Mouse (Mus musculus) hindbrain, postnatal 0 days (tissue): ENCODE results near the gene Pip4k2c. TPM values are rescaled to one million over a fixed set of nuclear protein-coding genes. Genes with fewer than 3 reads are reported as not detected.

Source experiments
- ATAC-seq: fragments of 200-750 bp; cut with Nextera tagmentation; 2 replicates; pipeline ENCODE4 v1.8.0; 2017; ENCODE audit warnings: mild to moderate bottlenecking, moderate TSS enrichment, moderate library complexity
- DNase-seq: peaks from one replicate; pipeline ENCODE4 v3.0.0-alpha.2; 2015; ENCODE audit warnings: low spot score
- H3K27ac ChIP-seq: fragments of 300-500 bp; sonication (generic); 2 replicates; pipeline ENCODE4 v1.5.1; 2014; ENCODE audit warnings: mild to moderate bottlenecking
- H3K27me3 ChIP-seq: fragments of 300-500 bp; sonication (generic); 2 replicates; pipeline ENCODE4 v1.6.1; 2014; ENCODE audit warnings: low read length, mixed read lengths; ENCODE audit not compliant: insufficient read depth
- H3K36me3 ChIP-seq: fragments of 300-500 bp; sonication (generic); 2 replicates; pipeline ENCODE4 v1.6.1; 2014; ENCODE audit warnings: low read length, mixed read lengths; ENCODE audit not compliant: insufficient read depth
- H3K4me1 ChIP-seq: fragments of 300-500 bp; sonication (generic); 2 replicates; pipeline ENCODE4 v1.6.1; 2014; ENCODE audit warnings: antibody characterized with exemption, low read length, mixed read lengths; ENCODE audit not compliant: insufficient read depth
- H3K4me2 ChIP-seq: fragments of 300-500 bp; sonication (generic); 2 replicates; pipeline ENCODE4 v1.6.1; 2014; ENCODE audit warnings: low read depth, mild to moderate bottlenecking, low read length, moderate library complexity, mixed read lengths
- H3K4me3 ChIP-seq: fragments of 300-500 bp; sonication (generic); 2 replicates; pipeline ENCODE4 v1.5.1; 2014; ENCODE audit warnings: low read length
- H3K9ac ChIP-seq: fragments of 300-500 bp; sonication (generic); replicated peaks from 2 replicates; pipeline ENCODE4 v1.6.1; 2014; ENCODE audit warnings: mild to moderate bottlenecking, low read length, moderate library complexity, mixed read lengths
- H3K9me3 ChIP-seq: fragments of 300-500 bp; sonication (generic); 2 replicates; pipeline ENCODE4 v1.6.1; 2016; ENCODE audit warnings: low read length, mixed read lengths
- CTCF ChIP-seq: IDR thresholded peaks from 2 replicates; pipeline ENCODE4 v1.5.1; 2016; ENCODE audit warnings: antibody characterized with exemption, control low read depth, low read depth
- WGBS: fragments of 180-500 bp; shearing (Covaris S2); extraction: QIAGEN DNeasy Blood & Tissue Kit; methylation state at CpG from one replicate; pipeline ENCODE4 v1.1.7; 2014; 5-methylcytosine and 5-hydroxymethylcytosine counted together
- polyA plus RNA-seq: library from polyadenylated mRNA; unstranded; fragments of >200 nt; fragmentation: Nextera tagmentation; extraction: Ambion mirVana; gene quantifications from 2 replicates; pipeline ENCODE4 v1.2.1, GENCODE M21; 2015
- total RNA-seq: library from RNA; depleted of rRNA; stranded (reverse); fragments of >200 nt; gene quantifications from 2 replicates; pipeline ENCODE4 v1.2.3, GENCODE M21; 2014; rRNA removed

Gene Pip4k2c
- total RNA-seq (18.3 and 22.8 TPM in 2 replicates), polyA plus RNA-seq (19.9 and 20.2 TPM in 2 replicates)

- no peaks in the 10 kb centered on the region for H3K9me3 ChIP-seq
- peak within 1 kb of the TSS; percentile 84 for H3K4me3 ChIP-seq
- TF ChIP-seq CTCF, result no peak
- no peaks in the 10 kb centered on the region; the same call in 1 of the 2 replicates for H3K4me1 ChIP-seq
- DNase-seq (peak; percentile 89), ATAC-seq (peak; percentile 95)
- H3K4me2 ChIP-seq, result peak within 1 kb of the TSS; percentile 83
- peak within 1 kb of the TSS; percentile 52 for H3K27ac ChIP-seq
- WGBS, result under 1% methylated on average over 47 of the region's 47 CpGs
- H3K9ac ChIP-seq, result peak within 1 kb of the TSS; percentile 87
- H3K36me3 ChIP-seq, result peaks cover 13% of the 10 kb centered on the region
- H3K27me3 ChIP-seq, result no peaks in the 10 kb centered on the region
Measured at GRCm38 (mm10) chr10:127211414-127211854, at the start of gene Pip4k2c. Gene Pip4k2c (minus strand): TSS chr10:127211585.

- H3K4me1 ChIP-seq, result peaks cover 9% of the 10 kb centered on the region; the same call in 1 of the 2 replicates
- no peak for TF ChIP-seq CTCF
- ATAC-seq (no peak), DNase-seq (no peak)
- no peak overlapping the region for H3K4me3 ChIP-seq
- no peaks in the 10 kb centered on the region for H3K9me3 ChIP-seq
- 0 out of 2 replicates have a peak, but pooled peaks cover 7% of the 10 kb centered on the region for H3K36me3 ChIP-seq
- H3K27me3 ChIP-seq, result no peaks in the 10 kb centered on the region
- H3K9ac ChIP-seq, result no peak overlapping the region
- no peak overlapping the region for H3K27ac ChIP-seq
- peak overlapping the region; percentile 73 for H3K4me2 ChIP-seq
- WGBS, result 72% methylated on average over 8 of the region's 8 CpGs
Measured at GRCm38 (mm10) chr10:127258489-127258888, 47.1 kb upstream of the Pip4k2c start.

DNA sequence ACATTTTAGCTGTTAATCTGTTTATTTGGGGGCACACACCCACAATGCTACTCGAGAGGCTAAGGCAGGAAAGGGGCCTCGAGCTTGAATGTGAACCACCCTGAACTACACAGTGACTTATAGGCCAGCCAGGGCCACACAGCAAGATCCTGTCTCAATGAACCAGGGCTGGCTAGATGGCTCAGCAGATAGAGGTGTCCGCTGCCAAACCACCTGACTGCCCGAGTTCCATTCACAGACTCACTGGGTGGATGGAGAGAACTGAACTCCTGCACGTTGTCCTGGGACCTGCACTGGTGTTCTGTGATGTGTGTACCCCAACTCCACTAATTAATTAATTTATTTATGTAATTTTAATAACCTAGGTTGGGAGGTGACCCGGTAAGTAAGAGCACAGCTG is 46.4 kb upstream of the Pip4k2c start:
- no peak overlapping the region for H3K9ac ChIP-seq
- 0 out of 2 replicates have a peak, but pooled peaks cover 7% of the 10 kb centered on the region for H3K36me3 ChIP-seq
- H3K4me1 ChIP-seq, result peaks cover 9% of the 10 kb centered on the region; the same call in 1 of the 2 replicates
- DNase-seq, result no peak
- H3K27ac ChIP-seq, result no peak overlapping the region
- no peak overlapping the region for H3K4me2 ChIP-seq
- no peaks in the 10 kb centered on the region for H3K27me3 ChIP-seq
- WGBS, result 82% methylated on average over 6 of the region's 6 CpGs
- no peak for ATAC-seq
- no peak overlapping the region for H3K4me3 ChIP-seq
- no peaks in the 10 kb centered on the region for H3K9me3 ChIP-seq
- TF ChIP-seq CTCF, result no peak

- Histone ChIP-seq H3K27ac (no peak overlapping the region), H3K36me3 (0 out of 2 replicates have a peak, but pooled peaks cover 7% of the 10 kb centered on the region), H3K4me2 (peak overlapping the region; percentile 33), H3K9me3 (no peaks in the 10 kb centered on the region), H3K9ac (no peak overlapping the region), H3K4me1 (peaks cover 5% of the 10 kb centered on the region; the same call in 1 of the 2 replicates), H3K27me3 (no peaks in the 10 kb centered on the region), H3K4me3 (no peak overlapping the region)
- WGBS, result 25% methylated on average over 14 of the region's 14 CpGs
- ATAC-seq, result peak; percentile 81
- DNase-seq, result peak; percentile 80
- peak; percentile 44 for TF ChIP-seq CTCF
Measured at GRCm38 (mm10) chr10:127255625-127256345, 44.4 kb upstream of the Pip4k2c start.

DNA sequence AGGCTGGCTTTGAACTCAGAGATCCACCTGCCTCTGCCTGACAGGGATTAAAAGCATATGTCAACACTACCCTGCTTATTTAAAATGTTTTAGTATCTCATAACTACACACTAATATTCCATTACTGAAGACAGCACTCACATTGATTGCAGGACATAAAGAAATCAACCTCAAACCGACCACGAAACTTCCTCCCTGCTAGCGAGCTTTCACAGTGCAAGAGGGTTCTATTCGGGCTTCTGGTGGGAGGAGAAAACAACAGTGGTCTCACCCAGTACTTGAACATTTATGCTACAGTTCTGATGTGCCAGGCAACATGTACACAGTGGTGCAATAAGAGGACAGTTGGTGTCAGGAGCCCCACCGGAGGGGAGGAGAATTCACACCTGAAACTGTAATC is 39.4 kb upstream of the Pip4k2c start:
- TF ChIP-seq CTCF, result no peak
- Histone ChIP-seq H3K36me3 (peaks cover 20% of the 10 kb centered on the region), H3K9me3 (no peaks in the 10 kb centered on the region), H3K9ac (no peak overlapping the region), H3K4me2 (no peak overlapping the region), H3K4me3 (no peak overlapping the region), H3K27me3 (no peaks in the 10 kb centered on the region), H3K27ac (no peak overlapping the region), H3K4me1 (no peaks in the 10 kb centered on the region)
- no peak for ATAC-seq
- no peak for DNase-seq
- 84% methylated on average over 5 of the region's 5 CpGs for WGBS

DNA sequence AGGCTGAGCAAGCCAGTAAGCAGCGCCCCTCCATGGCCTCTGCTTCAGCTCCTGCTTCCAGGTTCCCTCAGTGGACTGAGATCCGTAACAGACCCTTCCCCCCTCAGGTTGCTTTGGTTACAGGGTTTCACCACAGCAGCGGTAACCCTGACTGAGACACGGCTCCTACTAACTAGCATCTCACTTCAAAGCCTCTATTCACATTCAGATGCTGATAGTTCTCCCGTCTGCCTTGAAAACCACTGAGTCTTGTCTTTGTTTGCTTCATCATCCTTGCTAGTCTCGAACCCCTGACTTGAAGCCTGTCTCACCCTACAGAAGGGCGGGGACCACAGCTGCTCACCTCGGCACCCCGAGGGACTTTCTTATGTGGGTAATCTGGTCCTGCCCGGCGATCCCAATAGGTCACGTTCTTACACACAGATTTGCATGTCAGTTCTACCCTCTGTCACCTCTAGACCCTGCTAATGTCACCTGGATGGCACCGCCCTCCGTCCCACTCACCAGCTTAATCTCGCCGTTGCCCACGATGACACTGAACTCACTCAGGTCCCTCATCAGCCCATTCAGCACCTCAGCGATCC is 26.9 kb upstream of the Pip4k2c start:
- Histone ChIP-seq H3K4me1 (no peaks in the 10 kb centered on the region), H3K4me2 (no peak overlapping the region), H3K36me3 (peaks cover 67% of the 10 kb centered on the region), H3K4me3 (no peak overlapping the region), H3K27me3 (no peaks in the 10 kb centered on the region), H3K27ac (no peak overlapping the region), H3K9me3 (no peaks in the 10 kb centered on the region), H3K9ac (no peak overlapping the region)
- TF ChIP-seq CTCF, result no peak
- DNase-seq (no peak), ATAC-seq (no peak)
- 69% methylated on average over 18 of the region's 18 CpGs for WGBS

GRCm38 (mm10) chr10:127236541-127236940 is 25.2 kb upstream of the Pip4k2c start:
- H3K9me3 ChIP-seq, result no peaks in the 10 kb centered on the region
- no peak overlapping the region for H3K9ac ChIP-seq
- H3K27me3 ChIP-seq, result no peaks in the 10 kb centered on the region
- no peak for TF ChIP-seq CTCF
- 30% methylated on average over 9 of the region's 9 CpGs for WGBS
- H3K27ac ChIP-seq, result no peak overlapping the region
- H3K36me3 ChIP-seq, result peaks cover 62% of the 10 kb centered on the region
- H3K4me1 ChIP-seq, result no peaks in the 10 kb centered on the region
- H3K4me3 ChIP-seq, result no peak overlapping the region
- ATAC-seq (0 out of 2 replicates have a peak, but pooled peaks have one; percentile 34), DNase-seq (no peak)
- H3K4me2 ChIP-seq, result no peak overlapping the region
